Mouse (Mus musculus): ENCODE data around the gene Gm3488.
"Not testable (repeated sequence)": the region's sequence is repeated elsewhere in the genome, so short reads cannot be mapped to it uniquely, and the experiment has no call there.

The Gm3488 gene

GRCm38 (mm10) chr14:5501374-5501773 is at the start of gene Gm3488:
TSS of gene Gm3488 (plus strand) at chr14:5501674.
- not testable (repeated sequence) for DNase-seq (ENCODE audit: low spot score)

- not testable (repeated sequence) for DNase-seq (ENCODE audit: low spot score)
These were observed 46.1 kb upstream of the Gm3488 start, which contains the start of gene Gm3194 for GRCm38 (mm10) chr14:5455367-5455766. TSS of gene Gm3194 (minus strand) at chr14:5455467.

- not testable (repeated sequence) for DNase-seq (ENCODE audit: low spot score)
These were observed 41.0 kb upstream of the Gm3488 start for GRCm38 (mm10) chr14:5460469-5460868.

- DNase-seq (ENCODE audit: low spot score), result not testable (repeated sequence)
These were observed 23.7 kb upstream of the Gm3488 start, which contains the start of gene Gm8246 for GRCm38 (mm10) chr14:5477730-5478129. TSS of gene Gm8246 (minus strand) at chr14:5477830.

- DNase-seq (ENCODE audit: low spot score), result not testable (repeated sequence)
These were observed 17.6 kb upstream of the Gm3488 start, which contains the start of gene Gm3187 for GRCm38 (mm10) chr14:5483907-5484306. TSS of gene Gm3187 (plus strand) at chr14:5484207.

- not testable (repeated sequence) for DNase-seq (ENCODE audit: low spot score)
These were observed 36.7 kb downstream of the Gm3488 start, which contains the start of gene Gm3532 for GRCm38 (mm10) chr14:5538196-5538595. TSS of gene Gm3532 (plus strand) at chr14:5538496.

All from urinary bladder, postnatal 14 days (tissue).